Mouse (Mus musculus) monocyte, adult 5-6 weeks (primary cell): ENCODE data around the gene Atg4b. TPM values are rescaled to one million over a fixed set of nuclear protein-coding genes. Genes with fewer than 3 reads are reported as not detected.
A peak's percentile ranks its signal among the peaks of the same experiment; 100 is the strongest.

Source experiments
- ATAC-seq: fragments of 153-309, 156-312 bp; replicated peaks from 2 replicates; pipeline ENCODE4 v1.8.0; 2017; ENCODE audit warnings: mild to moderate bottlenecking; ENCODE audit not compliant: low TSS enrichment, insufficient number of reproducible peaks, severe bottlenecking, poor library complexity, low FRiP score
- total RNA-seq: library from RNA; stranded (forward); fragments of 200-1000, 200-491, 200-594 nt; gene quantifications from 3 replicates; pipeline ENCODE4 v1.2.3, GENCODE M21; 2017

Gene Atg4b
- total RNA-seq, result 21.7 to 86.4 TPM (median 55.1 TPM) in 3 replicates

GRCm38 (mm10) chr1:93751290-93751689, at the start of gene Atg4b:
TSS of gene Atg4b (plus strand) at chr1:93751500.
- no peak for ATAC-seq

- no peak for ATAC-seq
These were observed 49.2 kb upstream of the Atg4b start for GRCm38 (mm10) chr1:93702106-93702505.

GRCm38 (mm10) chr1:93703472-93704048, 47.7 kb upstream of the Atg4b start:
- ATAC-seq, result no peak

GRCm38 (mm10) chr1:93704341-93704740, 47.0 kb upstream of the Atg4b start:
- no peak for ATAC-seq

- ATAC-seq, result no peak
These were observed 45.9 kb upstream of the Atg4b start for GRCm38 (mm10) chr1:93705389-93705788.

- ATAC-seq, result no peak
These were observed 35.1 kb upstream of the Atg4b start for GRCm38 (mm10) chr1:93716166-93716565.

- ATAC-seq, result no peak
These were observed 29.7 kb upstream of the Atg4b start for GRCm38 (mm10) chr1:93721557-93721956.

GRCm38 (mm10) chr1:93724623-93725022, 26.7 kb upstream of the Atg4b start:
- no peak for ATAC-seq

GRCm38 (mm10) chr1:93725665-93726064, 25.6 kb upstream of the Atg4b start:
- ATAC-seq, result no peak

GRCm38 (mm10) chr1:93726116-93726515, 25.2 kb upstream of the Atg4b start:
- ATAC-seq, result no peak

- peak; percentile 56 for ATAC-seq
These were observed 24.3 kb upstream of the Atg4b start for GRCm38 (mm10) chr1:93726974-93727373.

- no peak for ATAC-seq
These were observed 20.2 kb upstream of the Atg4b start for GRCm38 (mm10) chr1:93731103-93731502.

- no peak for ATAC-seq
These were observed 19.4 kb upstream of the Atg4b start for GRCm38 (mm10) chr1:93731880-93732281.

GRCm38 (mm10) chr1:93735859-93736258, 15.4 kb upstream of the Atg4b start:
- ATAC-seq, result no peak

- ATAC-seq, result no peak
These were observed 13.6 kb upstream of the Atg4b start for GRCm38 (mm10) chr1:93737711-93738110.

- no peak for ATAC-seq
These were observed 10.6 kb upstream of the Atg4b start for GRCm38 (mm10) chr1:93740671-93741070.

GRCm38 (mm10) chr1:93741987-93742386, 9.3 kb upstream of the Atg4b start:
- ATAC-seq, result no peak

- ATAC-seq, result no peak
These were observed 8.4 kb upstream of the Atg4b start for GRCm38 (mm10) chr1:93742910-93743309.

GRCm38 (mm10) chr1:93746179-93746578, 5.1 kb upstream of the Atg4b start:
- ATAC-seq, result 0 out of 2 replicates have a peak, but pooled peaks have one; percentile 14

GRCm38 (mm10) chr1:93748539-93748938, 2.8 kb upstream of the Atg4b start:
- ATAC-seq, result no peak
